Mouse (Mus musculus): ENCODE results near the gene Amfr.

DNA sequence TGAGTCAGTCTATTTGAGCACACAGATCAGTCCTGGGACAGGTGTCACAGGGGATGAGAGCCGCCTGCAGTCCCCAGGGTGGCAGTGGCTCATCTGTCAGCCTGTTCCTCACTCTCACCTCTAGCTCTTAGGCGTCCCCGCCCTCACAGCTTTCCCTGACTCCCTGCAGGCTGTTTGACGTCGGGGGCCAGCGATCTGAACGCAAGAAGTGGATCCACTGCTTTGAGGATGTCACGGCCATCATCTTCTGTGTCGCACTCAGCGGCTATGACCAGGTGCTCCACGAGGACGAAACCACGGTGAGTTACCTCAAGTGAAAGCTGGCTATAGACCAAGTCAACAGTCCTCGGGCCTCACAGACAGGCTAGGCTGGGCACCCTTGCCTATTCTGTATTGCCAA, 62.5 kb downstream of the Amfr start:
- no peak for TF ChIP-seq CTCF (IDR thresholded peaks at IDR 0.05 in 2 of 3, conservative IDR thresholded peaks at IDR 0.05 in 1 of 3; ENCODE audit: control insufficient read depth in 1 of 3, insufficient read depth in 1 of 3, low read depth in 2 of 3, low read length in 3 of 3, poor library complexity in 1 of 3, severe bottlenecking in 1 of 3)
- TF ChIP-seq NELFE (IDR thresholded peaks at IDR 0.05; ENCODE audit: low read depth, low read length), result no peak
- no peak for TF ChIP-seq EP300 (IDR thresholded peaks at IDR 0.05; ENCODE audit: low read depth in 1 of 2, low read length in 2 of 2)
- no peak for TF ChIP-seq TBP (IDR thresholded peaks at IDR 0.05; ENCODE audit: low read depth, low read length)
- TF ChIP-seq MAZ (IDR thresholded peaks at IDR 0.05; ENCODE audit: low read depth, low read length), result no peak
- TF ChIP-seq MEF2A (IDR thresholded peaks at IDR 0.05; ENCODE audit: extremely low read depth, insufficient replicate concordance, low read depth, low read length, poor library complexity, severe bottlenecking), result no peak
- TF ChIP-seq MAFK (IDR thresholded peaks at IDR 0.05; ENCODE audit: borderline replicate concordance, low read depth, low read length), result no peak
- TF ChIP-seq NRF1 (IDR thresholded peaks at IDR 0.05; ENCODE audit: insufficient read depth, low read depth, low read length, poor library complexity, severe bottlenecking), result no peak

Measured in MEL (cell line).